Mouse (Mus musculus) bone marrow, adult 2 months (tissue): Measurements from ENCODE around the gene Bcl11a.
A peak's percentile ranks its signal among the peaks of the same experiment; 100 is the strongest.

Experiments used
- CTCF ChIP-seq: fragments of 200-500 bp; IDR thresholded peaks from 2 replicates; pipeline ENCODE4 v1.5.1; 2011; ENCODE audit warnings: low read length, control low read depth; ENCODE audit not compliant: control insufficient read depth, insufficient read depth
- POLR2A ChIP-seq: fragments of 200-500 bp; IDR thresholded peaks from 2 replicates; pipeline ENCODE4 v1.6.1; 2011; ENCODE audit warnings: low read depth, mild to moderate bottlenecking, control low read depth, low read length, borderline replicate concordance; ENCODE audit not compliant: control insufficient read depth

DNA sequence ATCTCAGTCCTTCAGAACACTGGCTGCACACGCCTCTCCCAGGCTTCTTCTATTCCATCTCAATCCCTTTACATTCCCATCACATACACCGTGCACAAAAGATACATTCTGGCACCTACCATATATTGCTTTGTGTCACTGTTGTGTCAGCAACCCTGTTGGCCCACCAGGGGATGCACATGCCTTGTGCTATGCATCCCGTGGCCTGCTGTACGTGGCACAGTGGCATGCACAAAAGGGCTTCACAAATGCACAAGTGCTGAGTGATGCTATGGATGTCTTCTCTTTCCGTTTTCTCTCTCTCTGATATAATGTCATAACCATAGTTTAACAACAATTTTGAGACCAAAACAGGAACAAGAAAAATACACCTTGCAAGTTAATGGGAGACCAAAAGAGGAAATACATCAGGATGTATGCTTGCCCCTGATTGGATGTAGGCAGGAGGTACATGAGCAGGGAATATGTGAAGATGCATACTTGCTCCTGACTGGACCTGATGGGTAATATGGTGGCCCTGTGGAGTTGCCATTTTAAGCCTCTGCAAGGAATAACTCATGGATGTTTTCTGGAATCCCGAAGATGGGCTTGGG is 140.0 kb downstream of the Bcl11a start:
- TF ChIP-seq CTCF, result peak; percentile 40; the same call in 1 of the 2 replicates
- no peak for TF ChIP-seq POLR2A
